Mouse (Mus musculus) olfactory bulb, adult 2 months (tissue): ENCODE data around the gene Farsa. TPM values are rescaled to one million over a fixed set of nuclear protein-coding genes. Genes with fewer than 3 reads are reported as not detected.

Experiments used
- H3K27ac ChIP-seq: fragments of 200-500 bp; 2 replicates; pipeline ENCODE4 v1.5.1; 2012; ENCODE audit warnings: low read depth, low read length; ENCODE audit not compliant: insufficient read depth
- H3K4me1 ChIP-seq: fragments of 200-500 bp; 2 replicates; pipeline ENCODE4 v1.6.1; 2012; ENCODE audit warnings: low read length; ENCODE audit not compliant: control insufficient read depth, insufficient read depth
- H3K4me3 ChIP-seq: fragments of 200-500 bp; 2 replicates; pipeline ENCODE4 v1.5.1; 2012; ENCODE audit warnings: mild to moderate bottlenecking, low read depth, low read length, moderate library complexity; ENCODE audit not compliant: insufficient read depth
- CTCF ChIP-seq: fragments of 200-500 bp; IDR thresholded peaks from 2 replicates; pipeline ENCODE4 v1.5.1; 2012; ENCODE audit warnings: low read depth, mild to moderate bottlenecking, low read length, moderate library complexity; ENCODE audit not compliant: insufficient read depth
- POLR2A ChIP-seq: fragments of 200-500 bp; IDR thresholded peaks from 2 replicates; pipeline ENCODE4 v1.6.1; 2012; ENCODE audit warnings: mild to moderate bottlenecking, low read depth, low read length, moderate library complexity; ENCODE audit not compliant: insufficient read depth
- WGBS: fragments of 180-500 bp; shearing (Covaris S2); methylation state at CpG from one replicate; pipeline ENCODE4 v1.1.7; 2018; 5-methylcytosine and 5-hydroxymethylcytosine counted together
- polyA plus RNA-seq: library from polyadenylated mRNA; stranded (reverse); fragments of >200 nt; gene quantifications from 2 replicates; pipeline ENCODE4 v1.2.4, GENCODE M21; 2012; ENCODE audit warnings: low replicate concordance; ENCODE audit not compliant: missing spikeins, insufficient read depth, insufficient read length

The Farsa gene
- polyA plus RNA-seq, 1 experiment: not detected

- Histone ChIP-seq H3K4me1 (peaks cover 2% of the 10 kb centered on the region; the same call in 1 of the 2 replicates), H3K4me3 (peak overlapping the region; percentile 79), H3K27ac (no peak overlapping the region)
- TF ChIP-seq CTCF (no peak), POLR2A (no peak)
- WGBS: 57% methylated on average over 10 of the region's 10 CpGs
Measured at GRCm38 (mm10) chr8:84832759-84833742, 23.7 kb upstream of the Farsa start.

- no peak overlapping the region for H3K27ac ChIP-seq
Measured at GRCm38 (mm10) chr8:84834002-84834865, 22.6 kb upstream of the Farsa start.

GRCm38 (mm10) chr8:84834866-84835855, 21.6 kb upstream of the Farsa start:
- 34% methylated on average over 10 of the region's 10 CpGs for WGBS
- H3K4me1 ChIP-seq: peaks cover 2% of the 10 kb centered on the region; the same call in 1 of the 2 replicates
- no peak overlapping the region for H3K4me3 ChIP-seq
- H3K27ac ChIP-seq: no peak overlapping the region
- no peak for TF ChIP-seq CTCF

More at GRCm38 (mm10) chr8:84834002-84834865, 22.6 kb upstream of the Farsa start:
- WGBS: 70% methylated on average over 19 of the region's 19 CpGs
- Histone ChIP-seq H3K4me1 (peaks cover 2% of the 10 kb centered on the region; the same call in 1 of the 2 replicates), H3K4me3 (no peak overlapping the region)
- TF ChIP-seq CTCF (no peak), POLR2A (no peak)

- TF ChIP-seq CTCF (no peak), POLR2A (no peak)
- Histone ChIP-seq H3K4me1 (no peaks in the 10 kb centered on the region), H3K27ac (no peak overlapping the region), H3K4me3 (no peak overlapping the region)
- WGBS: 70% methylated on average over 8 of the region's 8 CpGs
Measured at GRCm38 (mm10) chr8:84837149-84837911, 19.5 kb upstream of the Farsa start.

- Histone ChIP-seq H3K4me1 (no peaks in the 10 kb centered on the region), H3K27ac (no peak overlapping the region), H3K4me3 (no peak overlapping the region)
- TF ChIP-seq POLR2A: no peak
- no peak for TF ChIP-seq CTCF
- 83% methylated on average over 15 of the region's 15 CpGs for WGBS
Measured at GRCm38 (mm10) chr8:84837912-84838470, 18.8 kb upstream of the Farsa start.

GRCm38 (mm10) chr8:84838513-84838912, 18.3 kb upstream of the Farsa start:
- Histone ChIP-seq H3K4me1 (no peaks in the 10 kb centered on the region), H3K4me3 (no peak overlapping the region), H3K27ac (no peak overlapping the region)
- TF ChIP-seq CTCF: no peak
- no peak for TF ChIP-seq POLR2A
- 79% methylated on average over 5 of the region's 5 CpGs for WGBS

GRCm38 (mm10) chr8:84839411-84839810, 17.4 kb upstream of the Farsa start:
- Histone ChIP-seq H3K4me1 (peaks cover under 1% of the 10 kb centered on the region), H3K27ac (no peak overlapping the region), H3K4me3 (no peak overlapping the region)
- TF ChIP-seq CTCF (no peak), POLR2A (no peak)
- 87% methylated on average over 2 of the region's 2 CpGs for WGBS

GRCm38 (mm10) chr8:84839875-84840247, 16.9 kb upstream of the Farsa start:
- Histone ChIP-seq H3K4me1 (peaks cover 4% of the 10 kb centered on the region), H3K27ac (no peak overlapping the region), H3K4me3 (peak overlapping the region; percentile 63)
- no peak for TF ChIP-seq POLR2A
- no peak for TF ChIP-seq CTCF
- 2% methylated on average over 7 of the region's 7 CpGs for WGBS
